Mouse (Mus musculus): ENCODE data around the gene Gm13277. TPM values are rescaled to one million over a fixed set of nuclear protein-coding genes. Genes with fewer than 3 reads are reported as not detected.

Gm13277 gene
- total RNA-seq, 2 experiments from 2014 or later = not detected

Other genes with a start within 250 kb of the Gm13277 start
- gene Ifna15, start 230.4 kb upstream of the Gm13277 start, total RNA-seq (2023) = not detected
- not detected for gene Ifna14, start 216.8 kb upstream of the Gm13277 start, total RNA-seq (2023)
- gene Ifna9, start 196.2 kb upstream of the Gm13277 start, total RNA-seq (2023) = not detected
- not detected for gene Ifna12, start 185.3 kb upstream of the Gm13277 start, total RNA-seq (2023)
- gene C87499, start 154.2 kb upstream of the Gm13277 start, total RNA-seq (2023) = not detected
- not detected for gene Ifna13, start 144.2 kb upstream of the Gm13277 start, total RNA-seq (2023)
- gene Ifna16, start 111.7 kb upstream of the Gm13277 start, total RNA-seq (2023) = not detected
- gene Ifna2, start 104.7 kb upstream of the Gm13277 start, total RNA-seq (2023) = not detected
- gene Ifnab, start 97.3 kb upstream of the Gm13277 start, total RNA-seq (2023) = not detected
- gene Gm26566, start 66.8 kb upstream of the Gm13277 start, total RNA-seq (2023) = not detected
- 10 to 100 TPM; 18.7 to 20.6 TPM for gene Klhl9, start 66.2 kb upstream of the Gm13277 start, total RNA-seq (2023)
- gene Gm13271, start 33.8 kb upstream of the Gm13277 start, total RNA-seq (2023) = not detected
- not detected for gene Gm13283, start 28.5 kb upstream of the Gm13277 start, total RNA-seq (2023)
- gene Gm13290, start 14.8 kb upstream of the Gm13277 start, total RNA-seq (2023) = not detected
- not detected for gene Gm13289, start 11.7 kb upstream of the Gm13277 start, total RNA-seq (2023)
- gene Gm13272, start 8.8 kb upstream of the Gm13277 start, total RNA-seq (2023) = not detected
- not detected for gene Ifnz, start 6.5 kb upstream of the Gm13277 start, total RNA-seq (2023)
- not detected for gene Gm13276, start 2.9 kb upstream of the Gm13277 start, total RNA-seq (2023)
- not detected for gene Gm13278, start 2.9 kb downstream of the Gm13277 start, total RNA-seq (2023)
- gene Gm13275, start 5.9 kb downstream of the Gm13277 start, total RNA-seq (2023) = not detected
- not detected for gene Gm13279, start 8.8 kb downstream of the Gm13277 start, total RNA-seq (2023)
- not detected for gene Gm13285, start 11.0 kb downstream of the Gm13277 start, total RNA-seq (2023)
- not detected for gene Gm13287, start 14.6 kb downstream of the Gm13277 start, total RNA-seq (2023)
- not detected for gene Gm13288, start 16.9 kb downstream of the Gm13277 start, total RNA-seq (2023)
- gene Ifna7, start 27.6 kb downstream of the Gm13277 start, total RNA-seq (2023) = not detected
- gene Ifna11, start 31.3 kb downstream of the Gm13277 start, total RNA-seq (2023) = not detected
- gene Ifna6, start 38.8 kb downstream of the Gm13277 start, total RNA-seq (2023) = not detected
- gene Ifna5, start 46.9 kb downstream of the Gm13277 start, total RNA-seq (2023) = not detected
- gene Ifna4, start 53.2 kb downstream of the Gm13277 start, total RNA-seq (2023) = not detected
- not detected for gene Ifna1, start 61.5 kb downstream of the Gm13277 start, total RNA-seq (2023)
- gene Ifne, start 91.6 kb downstream of the Gm13277 start, total RNA-seq (2023) = not detected

Measured in B cell, adult 67 days (primary cell).